Mouse (Mus musculus): ENCODE results near the gene Camk1g.

DNA sequence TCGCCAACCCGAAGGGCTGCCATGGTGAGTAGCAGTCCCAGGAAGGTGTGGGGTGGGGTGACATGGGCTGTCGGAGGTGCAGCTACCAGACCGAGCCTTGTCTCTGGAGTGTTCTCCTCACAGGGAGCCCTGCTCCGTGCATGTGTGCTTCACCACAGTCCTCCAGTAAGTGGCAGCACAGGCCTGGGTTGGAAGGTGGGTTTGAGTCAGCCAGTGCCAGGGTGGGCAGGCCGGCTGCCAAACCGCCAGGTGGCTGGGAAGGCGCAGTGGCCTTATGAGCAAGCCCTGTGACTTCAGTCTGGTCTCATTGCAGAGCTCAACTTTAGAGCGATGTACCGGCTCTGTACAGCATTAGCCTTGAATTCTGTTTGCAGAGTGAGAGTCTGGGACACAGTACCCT, 39.9 kb downstream of the Camk1g start:
- TF ChIP-seq HCFC1 (IDR thresholded peaks at IDR 0.05; ENCODE audit: borderline replicate concordance, insufficient read depth, low read length), result no peak
- TF ChIP-seq CHD2 (IDR thresholded peaks at IDR 0.05; ENCODE audit: low read depth, low read length), result no peak
- TF ChIP-seq ZC3H11A (IDR thresholded peaks at IDR 0.05; ENCODE audit: borderline replicate concordance, low read depth, low read length), result no peak

Data from ES-E14 (cell line).